16 mouse cellular contexts compared by ENCODE assay signal in the genomic region with DNA sequence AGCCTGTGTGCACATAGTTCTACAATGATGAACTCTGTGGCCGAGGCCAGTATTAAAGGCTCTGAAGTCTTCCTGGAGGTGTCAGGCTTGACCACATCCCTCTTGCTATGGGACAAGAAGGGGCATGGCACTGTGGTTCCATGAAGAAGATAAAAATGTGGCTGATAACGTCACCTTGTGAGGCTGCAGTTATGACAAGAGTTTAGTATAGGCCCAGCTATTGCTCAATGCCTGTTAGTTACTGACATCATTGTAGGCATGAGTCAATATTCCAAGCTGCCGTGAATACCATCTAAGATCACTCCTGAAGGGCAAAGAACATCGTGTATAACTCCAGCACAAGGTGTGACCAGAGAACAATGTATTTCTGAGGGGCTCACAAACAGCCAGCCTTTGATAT.
A peak's percentile ranks its signal among the peaks of the same experiment; 100 is the strongest.
DNase-seq lines count a peak whose midpoint lies in the region; ATAC-seq and TF ChIP-seq lines count a peak whose summit lies in the region.
"Had no signal": no experiment of that assay in that cellular context is flagged by ENCODE, and none has a peak within 500 bp of the region (broad histone marks: within the 10 kb centered on the region; RNA-seq: fewer than 3 reads in every experiment).

No protein-coding gene starts in this region.

- H3K27me3 ChIP-seq in heart, embryonic 12.5 days (replicated peaks) = no peaks in the 10 kb centered on the region
- no peaks in the 10 kb centered on the region for H3K27me3 ChIP-seq in liver, postnatal 0 days (ENCODE audit: insufficient read depth, low read length)
- no peaks in the 10 kb centered on the region for H3K27me3 ChIP-seq in intestine, embryonic 15.5 days (replicated peaks)
- H3K27me3 ChIP-seq: forebrain, embryonic 12.5 days; stomach, embryonic 15.5 days had no signal

- H3K27ac ChIP-seq in heart, embryonic 12.5 days (ENCODE audit: poor library complexity, severe bottlenecking) = peak overlapping the region; percentile 70; the same call in 1 of the 2 replicates
- peak overlapping the region; percentile 66 for H3K27ac ChIP-seq in liver, postnatal 0 days (ENCODE audit: low read depth)
- H3K27ac ChIP-seq in intestine, embryonic 15.5 days = 0 out of 2 replicates have a peak overlapping the region, but pooled peaks have one; percentile 25
- H3K27ac ChIP-seq: forebrain, embryonic 12.5 days; hindbrain, embryonic 13.5 days; kidney, postnatal 0 days; liver, embryonic 14.5 days; midbrain, embryonic 10.5 days; stomach, embryonic 15.5 days had no signal

- DNase-seq in heart, adult 9 months (ENCODE audit: low spot score in 2 of 2) = no peak
- DNase-seq in liver, postnatal 0 days = no peak
- no peak for DNase-seq in liver
- DNase-seq in kidney, adult 11 months = no peak
- DNase-seq: cerebellum, adult 9-11 months; gastrocnemius, postnatal 14 days had no signal

- H3K4me3 ChIP-seq in heart, embryonic 12.5 days = no peak overlapping the region
- no peak overlapping the region for H3K4me3 ChIP-seq in liver, postnatal 0 days (ENCODE audit: low read depth, low read length)
- H3K4me3 ChIP-seq in intestine, embryonic 15.5 days (replicated peaks) = no peak overlapping the region
- H3K4me3 ChIP-seq: forebrain, embryonic 12.5 days; hindbrain, embryonic 13.5 days; midbrain, embryonic 10.5 days; stomach, embryonic 15.5 days had no signal

- no peaks in the 10 kb centered on the region for H3K9me3 ChIP-seq in heart, embryonic 12.5 days (replicated peaks)
- H3K9me3 ChIP-seq in liver, postnatal 0 days (ENCODE audit: low read length) = no peaks in the 10 kb centered on the region
- no peaks in the 10 kb centered on the region for H3K9me3 ChIP-seq in intestine, embryonic 15.5 days
- H3K9me3 ChIP-seq: forebrain, embryonic 12.5 days; hindbrain, embryonic 13.5 days; midbrain, embryonic 10.5 days; stomach, embryonic 15.5 days had no signal

- TF ChIP-seq EP300 in liver, postnatal 0 days (IDR thresholded peaks at IDR 0.05; ENCODE audit: low read depth) = peak; percentile 39; the same call in 1 of the 2 replicates

- H3K4me1 ChIP-seq in heart, embryonic 12.5 days (replicated peaks) = peaks cover 71% of the 10 kb centered on the region
- H3K4me1 ChIP-seq in liver, postnatal 0 days (ENCODE audit: insufficient read depth) = peaks cover 21% of the 10 kb centered on the region
- peaks cover 23% of the 10 kb centered on the region for H3K4me1 ChIP-seq in intestine, embryonic 15.5 days (replicated peaks)

- no peak overlapping the region for H3K4me2 ChIP-seq in heart, embryonic 12.5 days
- no peak overlapping the region for H3K4me2 ChIP-seq in liver, postnatal 0 days (ENCODE audit: low read depth, low read length)
- no peak overlapping the region for H3K4me2 ChIP-seq in intestine, embryonic 15.5 days (replicated peaks)
- H3K4me2 ChIP-seq: forebrain, embryonic 12.5 days; hindbrain, embryonic 13.5 days; stomach, embryonic 15.5 days had no signal

- H3K36me3 ChIP-seq in heart, embryonic 12.5 days = no peaks in the 10 kb centered on the region
- no peaks in the 10 kb centered on the region for H3K36me3 ChIP-seq in liver, postnatal 0 days (replicated peaks; ENCODE audit: insufficient read depth, low read length)
- H3K36me3 ChIP-seq in intestine, embryonic 15.5 days = no peaks in the 10 kb centered on the region
- H3K36me3 ChIP-seq: forebrain, embryonic 12.5 days; hindbrain, embryonic 13.5 days; midbrain, embryonic 10.5 days; stomach, embryonic 15.5 days had no signal

- no peak for TF ChIP-seq CTCF in liver, postnatal 0 days (IDR thresholded peaks at IDR 0.05; ENCODE audit: low read depth)

- ATAC-seq in heart, embryonic 12.5 days (ENCODE audit: insufficient number of reproducible peaks, low FRiP score) = no peak
- peak; percentile 87 for ATAC-seq in liver, postnatal 0 days
- ATAC-seq in intestine, embryonic 15.5 days = peak; percentile 83
- peak; percentile 92 for ATAC-seq in neutrophil, adult 5-6 weeks (ENCODE audit: extremely low read depth, insufficient number of reproducible peaks, low FRiP score, poor library complexity, severe bottlenecking)
- ATAC-seq in erythroblast, adult 5-6 weeks (replicated peaks; ENCODE audit: low FRiP score, poor library complexity, severe bottlenecking) = no peak

- WGBS in heart, embryonic 12.5 days = 65% methylated on average over 4 of the region's 4 CpGs
- WGBS in liver, postnatal 0 days (ENCODE audit: insufficient replicate concordance) = 36% methylated on average over 4 of the region's 4 CpGs
- WGBS in intestine, embryonic 15.5 days = 69% methylated on average over 4 of the region's 4 CpGs

- H3K9ac ChIP-seq in heart, embryonic 12.5 days = no peak overlapping the region
- H3K9ac ChIP-seq in liver, postnatal 0 days (replicated peaks) = no peak overlapping the region
- H3K9ac ChIP-seq in intestine, embryonic 15.5 days = no peak overlapping the region
- H3K9ac ChIP-seq: forebrain, embryonic 12.5 days; hindbrain, embryonic 13.5 days; liver, embryonic 14.5 days; stomach, embryonic 15.5 days had no signal

Comparison
In these comparisons a context has a peak if more than half of its experiments do, and no peak if none do; other contexts are left out.
1. ATAC-seq: peak in liver, postnatal 0 days (single experiment), intestine, embryonic 15.5 days (single experiment) and neutrophil, adult 5-6 weeks (single experiment); none in heart, embryonic 12.5 days (single experiment) and erythroblast, adult 5-6 weeks (single experiment).
2. Peak in every context shown above with its lines, with median percentiles within 50 percentile points of each other: H3K27ac ChIP-seq.